In genomic region chr12:31582081-31582480, GRCm38 (mm10) we compare ENCODE assay signal across 22 mouse cellular contexts. TPM values are rescaled to one million over a fixed set of nuclear protein-coding genes. Genes with fewer than 3 reads are reported as not detected.
DNase-seq lines count a peak whose midpoint lies in the region; TF ChIP-seq lines count a peak whose summit lies in the region.
"Had no signal": no experiment of that assay in that cellular context is flagged by ENCODE, and none has a peak within 500 bp of the region (broad histone marks: within the 10 kb centered on the region; RNA-seq: fewer than 3 reads in every experiment).

No protein-coding gene starts in this region.

- DNase-seq in heart, adult 11 months: peak; percentile 56
- DNase-seq in heart, postnatal 36 days: no peak
- DNase-seq in left cerebral cortex, adult 2 months (ENCODE audit: extremely low spot score in 1 of 2, low spot score in 2 of 2): no peak
- DNase-seq in left cerebral cortex, postnatal 4 days: no peak
- peak; percentile 58 for DNase-seq in 3T3-L1 (ENCODE audit: low read depth, low spot score)
- DNase-seq: adrenal gland, adult 2 months; adrenal gland, postnatal 10 days; adrenal gland, postnatal 25 days; cerebellum, adult 11 months; cerebellum, adult 18-20 months; cerebellum, adult 8-10 months; cerebellum, adult 9-11 months; cerebellum, postnatal 14 days; cerebellum, postnatal 36 days; embryo, embryonic 11 days had no signal

- peak overlapping the region; percentile 82; the same call in 1 of the 2 replicates for H3K27ac ChIP-seq in left cerebral cortex, adult 2 months
- H3K27ac ChIP-seq: embryonic facial prominence, embryonic 13.5 days; embryonic facial prominence, embryonic 15.5 days; forebrain, embryonic 10.5 days; forebrain, embryonic 12.5 days had no signal

- no peak for TF ChIP-seq CTCF in left cerebral cortex, adult 2 months (IDR thresholded peaks at IDR 0.05)

- no peak overlapping the region for H3K4me3 ChIP-seq in left cerebral cortex, adult 2 months
- H3K4me3 ChIP-seq: embryonic facial prominence, embryonic 13.5 days; embryonic facial prominence, embryonic 15.5 days; erythroblast, embryonic 14.5 days; forebrain, embryonic 10.5 days; forebrain, embryonic 12.5 days had no signal

- intact Hi-C loops in heart, postnatal 36 days (cut with DNase I): no loop called here
- intact Hi-C loops in left cerebral cortex, adult 2 months (cut with DNase I): no loop called here
- intact Hi-C loops in left cerebral cortex, postnatal 4 days (cut with DNase I): no loop called here

RNA-seq across cellular contexts. Expression of gene Slc26a4, which starts 22.3 kb away (rescaled TPM):
- total RNA-seq in heart, postnatal 36 days (2021): under 1 TPM; 0.08 to 0.11 TPM
- total RNA-seq in left cerebral cortex, adult 2 months (2021): 1 to 10 TPM; 2.7 to 3.2 TPM
- total RNA-seq in left cerebral cortex, postnatal 4 days (2021): 1 to 10 TPM in 1 of 2 experiments, under 1 TPM in 1; 0.40 to 1.0 TPM
- total RNA-seq: common myeloid progenitor, adult 5-6 weeks; ES-E14 had no signal

RNA-seq across cellular contexts. Expression of gene Bcap29, which starts 52.4 kb away (rescaled TPM):
- total RNA-seq in heart, postnatal 36 days (2021): 10 to 100 TPM; 29.5 to 33.7 TPM
- total RNA-seq in left cerebral cortex, adult 2 months (2021): 10 to 100 TPM; 36.3 to 36.9 TPM
- 10 to 100 TPM; 17.4 to 18.9 TPM for total RNA-seq in left cerebral cortex, postnatal 4 days (2021)

Comparison
In these comparisons a context has a peak if more than half of its experiments do, and no peak if none do; other contexts are left out.
1. DNase-seq: peak in heart, adult 11 months (single experiment) and 3T3-L1 (single experiment); none in heart, postnatal 36 days (0 of 2), left cerebral cortex, adult 2 months (0 of 2) and left cerebral cortex, postnatal 4 days (single experiment).